Mouse (Mus musculus) megakaryocyte progenitor cell, adult 5-6 weeks (primary cell): ENCODE data around the gene Hoxc8. TPM values are rescaled to one million over a fixed set of nuclear protein-coding genes. Genes with fewer than 3 reads are reported as not detected.

Experiments
- ATAC-seq: replicated peaks from 2 replicates; pipeline ENCODE4 v1.8.0; 2016; ENCODE audit warnings: mild to moderate bottlenecking, moderate TSS enrichment, inconsistent platforms; ENCODE audit not compliant: poor library complexity
- total RNA-seq, 2 experiments: library from RNA; stranded (forward) in 1 of 2; stranded (reverse) in 1 of 2; fragments of 157-497, 149-512 nt in 1 of 2; fragments of 200-1000 nt in 1 of 2; gene quantifications; 2 replicates each; pipeline versions ENCODE4 v1.2.3 to v1.2.4; 2015 to 2017

The Hoxc8 gene
- total RNA-seq, 2 experiments from 2014 or later, result not detected

- ATAC-seq, result no peak
These were observed 41.8 kb downstream of the Hoxc8 start for GRCm38 (mm10) chr15:103032167-103032566.

- ATAC-seq, result no peak
These were observed 42.5 kb downstream of the Hoxc8 start for GRCm38 (mm10) chr15:103032646-103033575.

GRCm38 (mm10) chr15:103034043-103034806, 43.8 kb downstream of the Hoxc8 start:
- ATAC-seq, result 0 out of 2 replicates have a peak, but pooled peaks have one; percentile 42

DNA sequence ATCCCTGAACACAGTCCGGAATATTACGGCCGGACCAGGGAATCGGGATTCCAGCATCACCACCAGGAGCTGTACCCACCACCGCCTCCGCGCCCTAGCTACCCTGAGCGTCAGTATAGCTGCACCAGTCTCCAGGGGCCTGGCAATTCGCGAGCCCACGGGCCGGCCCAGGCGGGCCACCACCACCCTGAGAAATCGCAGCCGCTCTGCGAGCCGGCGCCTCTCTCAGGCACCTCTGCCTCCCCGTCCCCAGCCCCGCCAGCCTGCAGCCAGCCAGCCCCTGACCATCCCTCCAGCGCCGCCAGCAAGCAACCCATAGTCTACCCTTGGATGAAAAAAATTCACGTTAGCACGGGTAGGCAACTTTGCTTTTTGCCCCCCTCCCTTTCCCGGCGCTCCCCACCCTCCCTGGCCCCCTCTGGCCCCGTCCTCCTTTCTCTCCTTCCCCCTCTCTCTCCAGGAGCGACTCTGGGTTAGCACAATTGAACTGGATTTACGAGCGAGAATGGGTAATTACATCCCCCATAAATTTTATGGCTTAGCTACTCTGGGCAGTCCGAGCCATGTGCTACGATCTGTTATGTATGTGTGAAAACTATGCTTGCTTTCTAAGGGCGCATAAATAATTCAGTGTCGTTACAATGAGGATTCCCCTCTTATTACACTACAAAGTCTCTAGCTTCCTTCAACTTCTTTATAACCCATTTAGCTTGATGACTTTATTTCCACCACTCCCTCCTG, 44.6 kb downstream of the Hoxc8 start:
- ATAC-seq, result no peak

DNA sequence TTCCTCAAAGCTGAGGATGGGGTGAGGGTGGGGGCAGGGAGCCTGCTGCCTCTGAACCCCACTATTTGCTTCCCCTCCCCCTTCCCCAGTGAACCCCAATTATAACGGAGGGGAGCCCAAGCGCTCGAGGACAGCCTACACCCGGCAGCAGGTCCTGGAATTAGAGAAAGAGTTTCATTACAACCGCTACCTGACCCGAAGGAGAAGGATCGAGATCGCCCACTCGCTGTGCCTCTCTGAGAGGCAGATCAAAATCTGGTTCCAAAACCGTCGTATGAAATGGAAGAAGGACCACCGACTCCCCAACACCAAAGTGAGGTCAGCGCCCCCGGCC, 45.1 kb downstream of the Hoxc8 start:
- ATAC-seq, result no peak

DNA sequence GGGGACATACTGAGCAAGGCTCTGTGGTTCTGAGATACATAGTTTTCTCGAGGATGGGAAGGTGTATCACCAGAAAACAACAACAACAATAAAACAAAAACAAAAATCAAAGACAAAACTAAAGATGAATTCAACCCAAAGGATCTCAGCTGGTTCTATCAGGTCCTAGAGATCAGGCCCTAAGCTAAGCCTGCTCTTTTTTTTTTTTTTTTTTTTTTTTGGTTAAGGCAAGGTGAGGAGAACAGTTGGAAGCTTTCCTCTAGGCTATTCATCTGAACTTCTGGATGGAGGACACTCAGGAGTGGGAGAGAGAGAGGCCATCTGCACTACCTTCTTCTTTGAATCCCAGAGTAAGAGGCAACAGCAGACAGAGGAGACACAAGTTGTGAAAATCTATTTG, 47.2 kb downstream of the Hoxc8 start:
- ATAC-seq, result no peak

DNA sequence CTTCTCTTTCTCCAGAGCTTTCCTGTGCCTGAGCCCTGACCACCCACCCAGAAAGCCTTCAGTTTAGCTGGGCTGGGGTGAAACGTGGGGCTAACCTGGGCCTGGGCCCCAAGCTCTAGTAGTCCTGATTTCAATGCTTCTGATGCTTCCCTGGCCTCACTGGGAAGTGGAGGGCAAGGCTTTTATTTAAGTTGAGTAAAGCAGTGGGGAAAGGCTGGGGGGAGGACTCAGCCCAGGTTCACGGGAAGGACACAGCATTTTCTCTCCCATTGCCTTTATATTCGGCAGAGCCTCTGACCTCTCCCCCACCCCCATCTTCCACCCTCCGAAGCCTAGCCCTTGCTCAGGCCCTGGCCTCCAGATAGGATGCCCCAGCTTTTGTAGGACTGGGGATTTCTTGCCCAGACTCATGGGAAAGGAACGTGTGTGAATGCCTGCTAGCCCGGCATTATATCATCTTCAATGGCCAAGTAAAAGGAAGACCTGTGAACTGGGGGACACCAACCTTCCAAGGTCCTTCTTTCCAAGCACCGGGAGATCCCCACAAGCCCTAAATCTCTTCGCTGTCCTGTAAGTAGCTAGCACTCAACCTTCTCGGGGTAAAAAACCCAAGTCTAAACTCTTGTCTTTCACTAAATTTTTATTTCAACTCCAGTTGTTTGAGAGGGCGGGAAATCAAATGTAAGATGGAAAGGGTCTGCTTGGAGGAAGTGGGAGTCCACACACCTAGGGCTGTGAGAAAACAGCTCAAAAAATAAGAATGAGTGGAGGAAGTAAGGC, 48.5 kb downstream of the Hoxc8 start:
- ATAC-seq, result no peak

- ATAC-seq, result no peak
These were observed 49.2 kb downstream of the Hoxc8 start for GRCm38 (mm10) chr15:103039609-103040008.

- no peak for ATAC-seq
These were observed 50.2 kb downstream of the Hoxc8 start for GRCm38 (mm10) chr15:103040601-103041000.

- ATAC-seq, result no peak
These were observed 51.2 kb downstream of the Hoxc8 start for GRCm38 (mm10) chr15:103041613-103042012.

DNA sequence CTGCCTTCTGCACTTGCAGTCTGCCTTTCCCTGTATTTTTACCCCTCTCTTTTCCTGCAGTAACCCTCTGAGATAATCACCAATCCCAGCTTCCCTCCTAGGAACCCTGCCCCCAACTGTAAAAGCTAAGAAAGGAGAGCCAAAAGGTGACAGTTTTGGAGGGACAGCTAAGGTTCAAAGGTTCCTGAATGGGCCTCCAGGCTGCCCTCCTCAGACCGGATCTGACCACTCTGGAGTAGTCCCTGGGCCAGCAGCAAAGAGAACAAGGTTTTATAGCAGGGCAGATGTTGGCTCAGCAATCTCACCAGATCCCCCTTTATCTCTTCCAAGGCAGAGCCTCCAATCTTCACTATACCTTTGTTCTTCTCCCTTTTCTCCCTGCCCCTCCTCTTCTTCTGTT, 51.8 kb downstream of the Hoxc8 start:
- no peak for ATAC-seq

Other genes with a start within 250 kb of the Hoxc8 start
- not detected in 2 replicates for gene Hoxc13, start 69.5 kb upstream of the Hoxc8 start, total RNA-seq (2015)
- gene Hoxc13, start 69.5 kb upstream of the Hoxc8 start, total RNA-seq (2017), result not detected in 2 replicates
- gene Hoxc12, start 53.9 kb upstream of the Hoxc8 start, total RNA-seq (2015), result not detected in 2 replicates
- not detected in 2 replicates for gene Hoxc12, start 53.9 kb upstream of the Hoxc8 start, total RNA-seq (2017)
- gene Hoxc11, start 36.2 kb upstream of the Hoxc8 start, total RNA-seq (2015), result not detected in 2 replicates
- gene Hoxc11, start 36.2 kb upstream of the Hoxc8 start, total RNA-seq (2017), result not detected in 2 replicates
- not detected in 2 replicates for gene Hoxc10, start 23.8 kb upstream of the Hoxc8 start, total RNA-seq (2015)
- gene Hoxc10, start 23.8 kb upstream of the Hoxc8 start, total RNA-seq (2017), result not detected in 2 replicates
- gene Hoxc5, start 23.2 kb upstream of the Hoxc8 start, total RNA-seq (2015), result not detected in 2 replicates
- not detected in 2 replicates for gene Hoxc5, start 23.2 kb upstream of the Hoxc8 start, total RNA-seq (2017)
- gene Hoxc9, start 14.2 kb upstream of the Hoxc8 start, total RNA-seq (2015), result not detected in 2 replicates
- not detected in 2 replicates for gene Hoxc9, start 14.2 kb upstream of the Hoxc8 start, total RNA-seq (2017)
- not detected in 2 replicates for gene Hoxc6, start 7.7 kb downstream of the Hoxc8 start, total RNA-seq (2015)
- not detected in 2 replicates for gene Hoxc6, start 7.7 kb downstream of the Hoxc8 start, total RNA-seq (2017)
- not detected in 2 replicates for gene Hoxc4, start 28.3 kb downstream of the Hoxc8 start, total RNA-seq (2015)
- not detected in 2 replicates for gene Hoxc4, start 28.3 kb downstream of the Hoxc8 start, total RNA-seq (2017)
- gene Smug1, start 176.5 kb downstream of the Hoxc8 start, total RNA-seq (2015), result 2.1 and 4.5 TPM in 2 replicates
- gene Smug1, start 176.5 kb downstream of the Hoxc8 start, total RNA-seq (2017), result 3.8 and 4.2 TPM in 2 replicates
- 112 and 119 TPM in 2 replicates for gene Cbx5, start 249.2 kb downstream of the Hoxc8 start, total RNA-seq (2015)
- gene Cbx5, start 249.2 kb downstream of the Hoxc8 start, total RNA-seq (2017), result 194 and 261 TPM in 2 replicates
- 700 and 701 TPM in 2 replicates for gene Hnrnpa1, start 249.8 kb downstream of the Hoxc8 start, total RNA-seq (2015)
- gene Hnrnpa1, start 249.8 kb downstream of the Hoxc8 start, total RNA-seq (2017), result 1,324 and 1,596 TPM in 2 replicates